Mouse (Mus musculus) C2C12 (cell line): ENCODE data around the gene Kcnc2.

Experiments used
- CEBPB ChIP-seq: IDR thresholded peaks from one replicate; pipeline ENCODE4 v1.6.1; 2011; ENCODE audit warnings: low read depth, mild to moderate bottlenecking, control low read depth, moderate library complexity
- MAX ChIP-seq: IDR thresholded peaks from one replicate; pipeline ENCODE4 v1.6.1; 2011; ENCODE audit warnings: mild to moderate bottlenecking, control low read depth
- MYOG ChIP-seq: IDR thresholded peaks from one replicate; pipeline ENCODE4 v1.6.1; 2011; ENCODE audit not compliant: control insufficient read depth, insufficient read length; ENCODE audit errors: extremely low read depth
- USF1 ChIP-seq: IDR thresholded peaks from one replicate; pipeline ENCODE4 v1.6.1; 2011; ENCODE audit warnings: low read depth, mild to moderate bottlenecking, control low read depth, moderate library complexity

GRCm38 (mm10) chr10:112423327-112423726 is 152.4 kb downstream of the Kcnc2 start:
- TF ChIP-seq USF1 (no peak), CEBPB (no peak), MYOG (no peak), MAX (no peak)
